Mouse (Mus musculus) stomach, embryonic 14.5 days (tissue): ENCODE measurements around the gene Cdh13. TPM values are rescaled to one million over a fixed set of nuclear protein-coding genes. Genes with fewer than 3 reads are reported as not detected.

Experiments used
- ATAC-seq: fragments of 200-750 bp; cut with Nextera tagmentation; 2 replicates; pipeline ENCODE4 v1.8.0; 2017; ENCODE audit warnings: low read depth, moderate TSS enrichment; ENCODE audit not compliant: insufficient number of reproducible peaks, insufficient read depth, low FRiP score
- H3K27ac ChIP-seq: fragments of 300-500 bp; sonication (generic); 2 replicates; pipeline ENCODE4 v1.5.1; 2014; ENCODE audit warnings: mild to moderate bottlenecking, low read length, moderate library complexity, mixed read lengths
- H3K27me3 ChIP-seq: fragments of 300-500 bp; sonication (generic); 2 replicates; pipeline ENCODE4 v1.6.1; 2014; ENCODE audit warnings: low read length, control low read depth, mixed read lengths; ENCODE audit not compliant: control insufficient read depth, insufficient read depth
- H3K36me3 ChIP-seq: fragments of 300-500 bp; sonication (generic); 2 replicates; pipeline ENCODE4 v1.6.1; 2014; ENCODE audit warnings: mild to moderate bottlenecking, control low read depth, low read length, moderate library complexity, mixed read lengths; ENCODE audit not compliant: control insufficient read depth, insufficient read depth
- H3K4me1 ChIP-seq: fragments of 300-500 bp; sonication (generic); 2 replicates; pipeline ENCODE4 v1.6.1; 2014; ENCODE audit warnings: low read length, control low read depth, mixed read lengths; ENCODE audit not compliant: control insufficient read depth, insufficient read depth
- H3K4me2 ChIP-seq: fragments of 300-500 bp; sonication (generic); replicated peaks from 2 replicates; pipeline ENCODE4 v1.6.1; 2014; ENCODE audit warnings: low read depth, low read length, control low read depth
- H3K4me3 ChIP-seq: fragments of 300-500 bp; sonication (generic); 2 replicates; pipeline ENCODE4 v1.5.1; 2014; ENCODE audit warnings: low read depth, low read length, control low read depth
- H3K9ac ChIP-seq: fragments of 300-500 bp; sonication (generic); replicated peaks from 2 replicates; pipeline ENCODE4 v1.6.1; 2014; ENCODE audit warnings: low read depth, mild to moderate bottlenecking, control low read depth, low read length, moderate library complexity, mixed read lengths
- H3K9me3 ChIP-seq: fragments of 300-500 bp; sonication (generic); 2 replicates; pipeline ENCODE4 v1.6.1; 2016; ENCODE audit warnings: low read depth, low read length, control low read depth; ENCODE audit not compliant: control insufficient read depth
- WGBS: fragments of 180-500 bp; shearing (Covaris S2); extraction: QIAGEN DNeasy Blood & Tissue Kit; methylation state at CpG from one replicate; pipeline ENCODE4 v1.1.7; 2014; 5-methylcytosine and 5-hydroxymethylcytosine counted together
- polyA plus RNA-seq: library from polyadenylated mRNA; unstranded; fragments of >200 nt; fragmentation: Nextera tagmentation; extraction: Ambion mirVana; gene quantifications from 2 replicates; pipeline ENCODE4 v1.2.1, GENCODE M21; 2014

The Cdh13 gene
- polyA plus RNA-seq, 1 experiment from 2014 or later, result 17.6 TPM

DNA sequence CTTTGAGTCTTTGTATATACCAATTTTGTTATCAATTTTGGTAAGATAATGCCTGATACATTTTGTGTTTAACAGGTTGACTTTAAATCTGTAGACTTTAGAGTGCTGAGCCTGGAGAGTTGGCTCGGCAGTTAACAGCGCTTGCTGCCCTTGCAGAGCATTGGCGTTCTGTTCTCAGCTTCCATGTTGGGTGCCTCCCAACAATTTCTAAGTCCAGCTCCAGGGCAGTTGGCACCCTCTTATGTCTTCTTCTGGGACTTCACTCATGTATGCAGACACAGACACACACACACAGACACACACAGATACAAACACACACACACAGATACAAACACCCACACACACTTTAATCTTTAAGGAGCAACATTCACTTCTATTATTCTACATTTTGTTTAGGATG, 672.6 kb downstream of the Cdh13 start:
- no peaks in the 10 kb centered on the region for H3K9me3 ChIP-seq
- no peak for ATAC-seq
- 92% methylated on average over 3 of the region's 3 CpGs for WGBS
- H3K27ac ChIP-seq, result no peak overlapping the region
- H3K36me3 ChIP-seq, result no peaks in the 10 kb centered on the region
- H3K4me3 ChIP-seq, result no peak overlapping the region
- no peaks in the 10 kb centered on the region for H3K27me3 ChIP-seq
- no peak overlapping the region for H3K9ac ChIP-seq
- H3K4me1 ChIP-seq, result no peaks in the 10 kb centered on the region
- no peak overlapping the region for H3K4me2 ChIP-seq

DNA sequence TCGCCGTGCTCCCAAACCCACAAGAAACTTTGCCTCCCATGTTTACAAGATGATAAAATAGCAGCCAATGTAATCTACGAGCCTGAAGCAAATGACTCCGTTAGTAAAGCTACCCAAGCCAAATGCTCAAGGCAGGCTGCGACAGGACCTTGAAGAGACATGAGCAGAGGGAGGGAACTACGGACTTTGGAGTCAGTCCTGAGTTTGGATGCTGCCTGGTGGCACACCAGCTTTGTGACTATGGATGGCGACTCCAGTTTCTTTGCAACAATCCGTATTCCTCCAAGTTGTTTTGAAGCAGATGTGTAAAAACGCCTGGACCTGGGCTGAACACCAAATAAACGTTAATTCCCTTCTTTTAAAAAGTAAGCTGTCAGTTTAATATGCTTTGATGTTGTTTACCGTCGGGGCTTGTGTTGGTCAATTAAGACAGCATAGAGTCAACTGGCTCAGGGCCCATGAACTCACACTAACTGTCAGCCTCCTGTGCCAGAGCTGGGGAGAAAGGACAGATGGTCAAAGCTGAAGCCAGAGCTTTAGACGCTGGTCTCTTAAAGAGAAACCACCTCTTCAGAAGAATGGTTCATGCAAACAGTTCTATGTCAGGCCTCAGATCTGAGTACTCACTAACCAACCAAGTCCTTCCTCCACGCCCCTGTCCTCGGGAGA, 678.5 kb downstream of the Cdh13 start:
- ATAC-seq, result no peak

DNA sequence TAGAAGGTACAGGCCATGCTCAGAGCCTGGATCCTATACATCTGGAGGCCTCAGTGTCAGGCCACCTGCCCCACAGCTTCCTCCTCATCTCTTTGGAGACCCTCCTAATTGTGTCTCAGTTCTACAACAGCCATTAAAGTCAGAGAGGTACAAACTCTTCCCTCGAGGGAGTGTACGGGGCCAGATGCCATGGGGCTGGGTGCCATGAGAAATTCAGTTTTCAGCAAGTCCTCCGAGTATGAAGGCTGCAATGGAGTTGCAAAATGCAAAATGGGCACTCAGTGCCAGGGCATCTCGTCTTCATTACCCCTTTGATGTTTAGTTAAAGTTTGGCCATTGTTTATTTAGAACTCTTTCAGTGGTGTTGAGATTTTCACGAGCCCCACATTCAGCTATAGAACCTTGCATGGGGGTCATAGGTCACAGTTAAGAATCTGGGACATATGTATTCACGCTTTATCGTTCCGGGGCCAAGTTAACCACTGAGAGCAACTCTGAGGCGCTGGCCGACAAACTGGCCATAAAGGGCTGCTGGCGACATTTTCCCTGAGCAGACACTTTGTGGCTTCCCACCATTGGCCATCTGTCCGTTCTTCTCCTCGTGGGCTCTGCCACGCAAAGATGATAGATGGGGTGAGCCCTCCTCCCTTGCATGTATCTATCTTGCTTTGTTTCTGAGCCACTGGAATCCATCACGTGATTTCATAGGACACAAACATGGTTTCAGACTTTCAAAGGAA, 681.7 kb downstream of the Cdh13 start:
- no peak for ATAC-seq
- WGBS, result 74% methylated on average over 15 of the region's 15 CpGs
- Histone ChIP-seq H3K4me1 (no peaks in the 10 kb centered on the region), H3K4me3 (no peak overlapping the region), H3K9me3 (no peaks in the 10 kb centered on the region), H3K36me3 (no peaks in the 10 kb centered on the region), H3K4me2 (no peak overlapping the region), H3K9ac (no peak overlapping the region), H3K27me3 (no peaks in the 10 kb centered on the region), H3K27ac (no peak overlapping the region)

More for the DNA sequence above, 678.5 kb downstream of the Cdh13 start:
- no peaks in the 10 kb centered on the region for H3K4me1 ChIP-seq
- WGBS, result 68% methylated on average over 15 of the region's 15 CpGs
- H3K4me2 ChIP-seq, result no peak overlapping the region
- H3K4me3 ChIP-seq, result no peak overlapping the region
- H3K9ac ChIP-seq, result no peak overlapping the region
- no peaks in the 10 kb centered on the region for H3K27me3 ChIP-seq
- H3K9me3 ChIP-seq, result no peaks in the 10 kb centered on the region
- no peaks in the 10 kb centered on the region for H3K36me3 ChIP-seq
- H3K27ac ChIP-seq, result no peak overlapping the region

DNA sequence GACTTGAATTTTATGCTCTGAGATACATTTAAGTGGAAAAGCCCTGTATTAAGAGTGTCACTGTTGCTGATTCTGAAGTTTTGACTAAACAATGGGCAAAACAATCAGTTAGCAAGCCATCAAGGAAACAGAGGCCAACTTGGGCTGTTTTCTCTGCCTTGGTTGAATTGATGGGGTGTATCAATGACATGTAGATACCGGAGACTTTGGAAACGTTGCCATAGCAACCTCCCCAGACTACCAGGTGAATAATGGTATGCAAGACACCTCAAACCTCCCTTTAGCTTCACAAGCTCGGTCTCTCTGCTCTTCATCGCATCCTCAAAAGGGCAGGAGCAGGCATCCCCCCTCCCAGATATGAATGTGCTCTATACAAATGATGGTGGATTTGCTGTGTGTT, 685.4 kb downstream of the Cdh13 start:
- no peak for ATAC-seq
- WGBS, result 60% methylated on average over 4 of the region's 4 CpGs

DNA sequence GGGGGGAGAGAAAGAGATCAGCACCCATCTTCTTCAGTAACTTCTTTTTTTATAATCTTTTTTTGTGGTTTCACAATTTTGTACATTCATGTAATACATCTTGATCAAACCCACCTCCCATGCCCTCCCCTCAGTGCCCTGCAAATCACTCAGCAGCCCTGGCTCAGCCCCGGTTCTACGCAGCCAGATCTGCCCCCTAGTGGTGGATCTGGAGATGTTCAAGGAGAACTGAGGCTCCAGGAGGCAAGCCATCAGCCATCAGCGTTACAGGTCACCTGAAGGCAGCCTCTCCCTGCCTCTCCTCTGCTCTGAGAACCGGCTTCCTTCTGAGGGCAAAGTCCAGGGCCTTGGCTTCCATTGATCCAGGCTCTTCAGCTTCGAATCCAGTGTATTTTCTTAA, 696.3 kb downstream of the Cdh13 start:
- H3K4me2 ChIP-seq, result no peak overlapping the region
- no peak overlapping the region for H3K4me3 ChIP-seq
- no peaks in the 10 kb centered on the region for H3K9me3 ChIP-seq
- WGBS, result 23% methylated on average over 5 of the region's 5 CpGs
- H3K27me3 ChIP-seq, result no peaks in the 10 kb centered on the region
- H3K27ac ChIP-seq, result no peak overlapping the region
- H3K4me1 ChIP-seq, result no peaks in the 10 kb centered on the region
- no peaks in the 10 kb centered on the region for H3K36me3 ChIP-seq
- no peak for ATAC-seq
- no peak overlapping the region for H3K9ac ChIP-seq

More for the DNA sequence above, 685.4 kb downstream of the Cdh13 start:
- Histone ChIP-seq H3K27ac (no peak overlapping the region), H3K36me3 (no peaks in the 10 kb centered on the region), H3K4me2 (no peak overlapping the region), H3K9ac (no peak overlapping the region), H3K9me3 (no peaks in the 10 kb centered on the region), H3K4me1 (no peaks in the 10 kb centered on the region), H3K4me3 (no peak overlapping the region), H3K27me3 (no peaks in the 10 kb centered on the region)

DNA sequence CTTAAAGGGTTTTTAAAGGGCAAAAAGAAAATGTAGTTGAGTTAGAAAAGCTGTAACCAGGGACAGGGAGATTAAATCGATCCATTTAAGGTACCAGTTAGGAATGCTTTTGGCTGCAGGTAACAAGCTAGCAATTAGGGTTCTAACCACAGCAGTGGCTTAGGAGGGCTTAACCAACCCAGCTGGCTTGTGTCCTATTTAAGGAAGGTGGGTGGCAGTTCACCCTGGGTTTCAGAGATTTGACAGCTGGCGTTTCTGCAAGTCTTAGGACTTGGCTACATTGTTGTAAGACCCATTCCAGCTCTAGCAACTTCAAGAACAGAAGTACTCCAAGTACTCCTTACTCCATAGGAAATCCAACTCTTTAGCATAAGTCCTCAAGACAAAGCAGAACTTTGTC, 700.2 kb downstream of the Cdh13 start:
- Histone ChIP-seq H3K4me1 (no peaks in the 10 kb centered on the region), H3K4me3 (no peak overlapping the region), H3K27ac (no peak overlapping the region), H3K9me3 (no peaks in the 10 kb centered on the region), H3K9ac (no peak overlapping the region), H3K27me3 (no peaks in the 10 kb centered on the region), H3K36me3 (no peaks in the 10 kb centered on the region), H3K4me2 (no peak overlapping the region)
- ATAC-seq, result no peak
- 84% methylated on average over 2 of the region's 2 CpGs for WGBS

DNA sequence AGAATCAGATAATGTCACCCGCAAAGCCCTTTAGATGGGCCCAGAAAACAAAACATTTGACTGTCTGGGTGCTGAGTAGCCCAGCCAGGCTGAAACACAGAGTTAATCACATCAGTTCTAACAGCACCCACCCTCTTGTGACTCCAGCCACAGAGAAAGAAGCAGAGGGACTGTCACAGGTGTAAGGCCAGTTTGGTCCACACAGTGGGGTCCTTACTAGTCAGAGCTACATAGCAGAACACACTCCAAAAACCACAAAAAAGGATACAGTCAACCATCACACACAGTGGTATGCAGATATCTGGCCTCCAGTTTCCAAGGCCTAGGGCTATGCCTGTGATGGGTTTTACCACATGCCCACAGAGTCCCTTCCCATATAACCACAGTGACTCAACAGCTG, 703.3 kb downstream of the Cdh13 start:
- ATAC-seq, result no peak
- Histone ChIP-seq H3K9ac (no peak overlapping the region), H3K27ac (no peak overlapping the region), H3K4me3 (no peak overlapping the region), H3K36me3 (no peaks in the 10 kb centered on the region), H3K27me3 (no peaks in the 10 kb centered on the region), H3K9me3 (no peaks in the 10 kb centered on the region), H3K4me2 (no peak overlapping the region), H3K4me1 (no peaks in the 10 kb centered on the region)
- WGBS, result 50% methylated on average over 1 of the region's 1 CpGs

DNA sequence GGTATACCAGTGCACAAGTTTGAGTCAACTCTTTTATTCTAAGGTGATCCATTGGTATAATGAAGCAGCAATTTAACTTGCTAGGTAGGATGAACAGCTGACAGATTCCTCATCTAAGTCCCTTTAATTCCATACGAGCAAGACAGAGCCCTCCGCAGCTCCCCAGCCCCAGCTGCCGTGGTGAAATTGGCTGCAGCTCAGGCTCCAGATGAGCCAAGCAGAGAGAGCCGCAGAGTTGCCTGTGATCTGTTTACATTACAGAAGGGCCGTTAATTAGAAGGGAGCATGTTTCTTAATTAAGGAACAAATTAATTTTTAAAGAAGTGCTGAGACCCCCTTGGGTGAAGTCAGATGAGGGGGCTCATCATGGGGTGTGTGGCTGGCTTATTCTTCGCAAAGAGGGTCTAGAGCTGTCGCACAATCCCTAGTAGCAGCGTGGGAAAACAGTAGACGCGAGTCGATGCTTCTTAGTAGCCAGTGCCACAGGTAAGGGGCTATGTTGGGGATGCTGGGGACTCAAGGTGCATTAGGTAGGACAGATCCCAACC, 712.2 kb downstream of the Cdh13 start:
- no peak for ATAC-seq
- no peaks in the 10 kb centered on the region for H3K27me3 ChIP-seq
- no peaks in the 10 kb centered on the region for H3K4me1 ChIP-seq
- no peaks in the 10 kb centered on the region for H3K9me3 ChIP-seq
- H3K4me2 ChIP-seq, result no peak overlapping the region
- no peak overlapping the region for H3K9ac ChIP-seq
- H3K36me3 ChIP-seq, result no peaks in the 10 kb centered on the region
- H3K4me3 ChIP-seq, result no peak overlapping the region
- WGBS, result 72% methylated on average over 11 of the region's 11 CpGs
- no peak overlapping the region for H3K27ac ChIP-seq
